Mouse (Mus musculus): Measurements from ENCODE around the gene Fgf22.

Fgf22 gene

GRCm38 (mm10) chr10:79767372-79768244, 12.7 kb downstream of the Fgf22 start:
- DNase-seq, result peak; percentile 82

GRCm38 (mm10) chr10:79768400-79768799, 13.5 kb downstream of the Fgf22 start:
- DNase-seq, result peak; percentile 86

- no peak for DNase-seq
These were observed 14.5 kb downstream of the Fgf22 start for GRCm38 (mm10) chr10:79769329-79769728.

GRCm38 (mm10) chr10:79772320-79772719, 17.4 kb downstream of the Fgf22 start:
- DNase-seq, result no peak

GRCm38 (mm10) chr10:79773208-79773607, 18.3 kb downstream of the Fgf22 start:
- DNase-seq, result no peak

GRCm38 (mm10) chr10:79774486-79775279, 19.8 kb downstream of the Fgf22 start:
- no peak for DNase-seq

GRCm38 (mm10) chr10:79777103-79777531, 22.2 kb downstream of the Fgf22 start, which contains the start of gene Fstl3:
Gene Fstl3, plus strand, starts transcription at chr10:79777272.
- no peak for DNase-seq

GRCm38 (mm10) chr10:79778006-79778405, 23.1 kb downstream of the Fgf22 start:
- no peak for DNase-seq

- no peak for DNase-seq
These were observed 24.3 kb downstream of the Fgf22 start for GRCm38 (mm10) chr10:79779193-79779592.

- peak; percentile 98 for DNase-seq
These were observed 25.1 kb downstream of the Fgf22 start for GRCm38 (mm10) chr10:79779784-79780663.

- peak; percentile 83 for DNase-seq
These were observed 25.8 kb downstream of the Fgf22 start for GRCm38 (mm10) chr10:79780664-79781015.

- DNase-seq, result no peak
These were observed 26.3 kb downstream of the Fgf22 start for GRCm38 (mm10) chr10:79781139-79781538.

GRCm38 (mm10) chr10:79781956-79782355, 27.1 kb downstream of the Fgf22 start:
- DNase-seq, result peak; percentile 72

GRCm38 (mm10) chr10:79783050-79783449, 28.2 kb downstream of the Fgf22 start:
- no peak for DNase-seq

GRCm38 (mm10) chr10:79783920-79784800, 29.3 kb downstream of the Fgf22 start:
- peak; percentile 87 for DNase-seq

- DNase-seq, result peak; percentile 90
These were observed 33.7 kb downstream of the Fgf22 start for GRCm38 (mm10) chr10:79788386-79789158.

- DNase-seq, result no peak
These were observed 34.7 kb downstream of the Fgf22 start for GRCm38 (mm10) chr10:79789581-79789980.

GRCm38 (mm10) chr10:79790861-79791260, 36.0 kb downstream of the Fgf22 start, which contains the start of gene Prss57:
Gene Prss57, minus strand, starts transcription at chr10:79790961.
- no peak for DNase-seq

GRCm38 (mm10) chr10:79792339-79793040, 37.6 kb downstream of the Fgf22 start:
- no peak for DNase-seq

Data from thymus, postnatal 4 days (tissue).